Mouse (Mus musculus) gastrocnemius, postnatal 10 days (tissue): ENCODE measurements around the gene Wwc2. TPM values are rescaled to one million over a fixed set of nuclear protein-coding genes. Genes with fewer than 3 reads are reported as not detected.

ENCODE experiments used
- DNase-seq: peaks from one replicate; pipeline ENCODE4 v3.0.0; 2021; ENCODE audit warnings: mixed read lengths
- total RNA-seq, 2 experiments: library from RNA; stranded (reverse); gene quantifications; 2 replicates each; pipeline ENCODE4 v1.2.3; 2021

Gene Wwc2
- total RNA-seq, 2 experiments from 2014 or later: 12.8 to 14.6 TPM

GRCm38 (mm10) chr8:47786323-47786722 lies 204.4 kb downstream of the Wwc2 start:
- no peak for DNase-seq

- no peak for DNase-seq
Observed at GRCm38 (mm10) chr8:47784436-47784835, 206.3 kb downstream of the Wwc2 start.

GRCm38 (mm10) chr8:47783944-47784343 lies 206.8 kb downstream of the Wwc2 start:
- DNase-seq: no peak

GRCm38 (mm10) chr8:47783544-47783943 lies 207.2 kb downstream of the Wwc2 start:
- DNase-seq: no peak

GRCm38 (mm10) chr8:47781881-47782280 lies 208.8 kb downstream of the Wwc2 start:
- DNase-seq: no peak

- DNase-seq: no peak
Observed at GRCm38 (mm10) chr8:47779589-47779988, 211.1 kb downstream of the Wwc2 start.

- DNase-seq: no peak
Observed at GRCm38 (mm10) chr8:47777415-47777814, 213.3 kb downstream of the Wwc2 start.

Other genes with a start within 250 kb of the Wwc2 start
- not detected for gene Cldn24, start 168.8 kb downstream of the Wwc2 start, total RNA-seq
- under 1 TPM in 1 of 2 experiments, not detected in 1; 0.23 TPM for gene Cldn22, start 166.4 kb downstream of the Wwc2 start, total RNA-seq
- 1 to 10 TPM; 3.9 to 4.8 TPM for gene Dctd, start 108.2 kb upstream of the Wwc2 start, total RNA-seq